ENCODE assay signal across 9 mouse cellular contexts in the genomic region with DNA sequence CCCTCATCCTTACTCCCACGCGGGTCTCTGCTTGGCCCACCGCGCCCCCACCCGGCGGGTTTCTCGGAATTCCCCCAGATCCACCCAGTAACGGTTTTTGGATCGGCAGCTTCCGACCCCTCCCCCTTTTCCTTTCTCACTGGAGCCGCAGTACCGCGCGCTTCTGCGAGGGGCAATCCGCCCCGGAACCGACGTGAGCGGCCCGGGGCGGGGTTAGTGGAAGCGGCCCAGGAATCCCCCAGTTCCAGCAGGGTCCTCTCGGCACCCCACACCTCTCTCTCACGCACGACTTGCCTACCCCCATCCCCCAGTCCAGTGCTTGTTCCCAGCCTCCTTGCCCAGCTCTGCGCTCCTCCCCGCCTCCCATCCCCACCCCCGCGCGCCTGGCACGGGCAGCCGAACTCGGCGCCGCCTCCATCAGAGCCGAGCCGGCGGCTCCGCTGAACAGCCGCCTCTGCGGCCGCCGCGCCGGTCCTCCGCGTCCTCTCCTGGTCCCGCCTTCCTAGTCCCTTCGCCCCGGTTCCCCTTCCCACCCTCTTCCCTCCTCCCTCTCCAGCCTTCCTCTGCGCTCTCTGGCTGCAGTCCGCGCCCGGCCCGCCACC. TPM values are rescaled to one million over a fixed set of nuclear protein-coding genes. Genes with fewer than 3 reads are reported as not detected.
DNase-seq lines count a peak whose midpoint lies in the region; ATAC-seq lines count a peak whose summit lies in the region.
"Had no signal": no experiment of that assay in that cellular context is flagged by ENCODE, and none has a peak within 500 bp of the region (broad histone marks: within the 10 kb centered on the region; RNA-seq: fewer than 3 reads in every experiment).

Gene March11 (plus strand): TSS at position 420 of the 602 bp plus-strand sequence.

- H3K27me3 ChIP-seq in embryonic facial prominence, embryonic 13.5 days, result peaks cover 48% of the 10 kb centered on the region
- H3K27me3 ChIP-seq in hindbrain, embryonic 10.5 days (ENCODE audit: insufficient read depth, poor library complexity, severe bottlenecking), result peaks cover 19% of the 10 kb centered on the region

- peaks cover 6% of the 10 kb centered on the region; the same call in 1 of the 2 replicates for H3K4me1 ChIP-seq in embryonic facial prominence, embryonic 13.5 days
- peaks cover 21% of the 10 kb centered on the region; the same call in 1 of the 2 replicates for H3K4me1 ChIP-seq in hindbrain, embryonic 10.5 days (replicated peaks)

- no peaks in the 10 kb centered on the region for H3K36me3 ChIP-seq in embryonic facial prominence, embryonic 13.5 days
- H3K36me3 ChIP-seq in hindbrain, embryonic 10.5 days, result no peaks in the 10 kb centered on the region

- H3K4me3 ChIP-seq in embryonic facial prominence, embryonic 13.5 days, result peak within 1 kb of the TSS; percentile 63
- H3K4me3 ChIP-seq in hindbrain, embryonic 10.5 days, result peak within 1 kb of the TSS; percentile 77

- DNase-seq in heart, adult 18-20 months, result peak; percentile 10 to 13
- DNase-seq in heart, adult 8-10 months (ENCODE audit: low spot score), result no peak
- peak; percentile 53 for DNase-seq in adrenal gland, postnatal 25 days
- DNase-seq in hindbrain, embryonic 10.5 days (ENCODE audit: low spot score), result peak; percentile 69
- peak; percentile 80 for DNase-seq in left cerebral cortex, postnatal 10 days (ENCODE audit: extremely low spot score in 1 of 2, low spot score in 2 of 2)
- peak; percentile 64 for DNase-seq in neural tube, embryonic 10.5 days (ENCODE audit: extremely low spot score, low spot score)

- H3K9me3 ChIP-seq in embryonic facial prominence, embryonic 13.5 days, result no peaks in the 10 kb centered on the region
- no peaks in the 10 kb centered on the region for H3K9me3 ChIP-seq in hindbrain, embryonic 10.5 days

- peak; percentile 69 for ATAC-seq in embryonic facial prominence, embryonic 13.5 days (ENCODE audit: insufficient number of reproducible peaks, insufficient read depth, low FRiP score, low TSS enrichment, low read depth)
- ATAC-seq in granulocyte monocyte progenitor cell, adult 5-6 weeks (replicated peaks; ENCODE audit: poor library complexity, severe bottlenecking), result no peak; the same call in 1 of the 2 replicates

- under 1% methylated on average over 56 of the region's 56 CpGs for WGBS in embryonic facial prominence, embryonic 13.5 days
- WGBS in hindbrain, embryonic 10.5 days, result 1% methylated on average over 56 of the region's 56 CpGs

- H3K27ac ChIP-seq in embryonic facial prominence, embryonic 13.5 days, result no peak within 1 kb of the TSS
- H3K27ac ChIP-seq in hindbrain, embryonic 10.5 days, result peak within 1 kb of the TSS; percentile 76

- peak within 1 kb of the TSS; percentile 60 for H3K9ac ChIP-seq in embryonic facial prominence, embryonic 13.5 days

- peak within 1 kb of the TSS; percentile 96 for H3K4me2 ChIP-seq in embryonic facial prominence, embryonic 13.5 days

- intact Hi-C loops in left cerebral cortex, postnatal 10 days (cut with DNase I), result loop anchor here (5.0 kb wide), 1 partner anchor 311 kb away; no protein-coding TSS in a partner anchor

RNA-seq across cellular contexts. Expression of gene March11, which starts in this region (rescaled TPM):
- total RNA-seq in heart, adult 18-20 months (2021), result not detected
- total RNA-seq in heart, adult 8-10 months (2022), result under 1 TPM in 2 of 4 experiments, not detected in 2; 0.38 to 0.46 TPM
- total RNA-seq in adrenal gland, postnatal 25 days (2021), result 0.61 TPM in 1 of 2 replicates, not detected in the other
- polyA plus RNA-seq in embryonic facial prominence, embryonic 13.5 days (2015; fragmentation: Nextera tagmentation; extraction: Ambion mirVana), result 0.36 and 0.42 TPM in 2 replicates
- 1.4 and 2.2 TPM in 2 replicates for polyA plus RNA-seq in hindbrain, embryonic 10.5 days (2016; fragmentation: Nextera tagmentation; extraction: Ambion mirVana)
- total RNA-seq in left cerebral cortex, postnatal 10 days (2021), result 10 to 100 TPM; 12.4 to 13.5 TPM
- total RNA-seq in granulocyte monocyte progenitor cell, adult 5-6 weeks (2014; fragmentation: Nextera tagmentation), result not detected in 2 replicates
- not detected in 2 replicates for total RNA-seq in granulocyte monocyte progenitor cell, adult 5-6 weeks (2017)
- polyA plus RNA-seq: large intestine, adult 2 months had no signal

Comparison
In these comparisons a context has a peak if more than half of its experiments do, and no peak if none do; other contexts are left out.
1. Peak in DNase-seq in heart, adult 18-20 months; RNA of the gene not detected or under 1 TPM.
2. Peak in DNase-seq in adrenal gland, postnatal 25 days; RNA of the gene not detected or under 1 TPM.
3. Peak in ATAC-seq, H3K4me3 ChIP-seq, H3K9ac ChIP-seq and H3K4me2 ChIP-seq in embryonic facial prominence, embryonic 13.5 days; RNA of the gene not detected or under 1 TPM.